Mouse (Mus musculus) cerebellum, adult 9-11 months (tissue): ENCODE data around the gene Pgs1.

ENCODE experiments used
- DNase-seq: peaks from one replicate; pipeline ENCODE4 v3.0.0; 2022

Pgs1 gene

GRCm38 (mm10) chr11:117963091-117963793 is 22.9 kb upstream of the Pgs1 start:
- peak; percentile 89 for DNase-seq

- DNase-seq = no peak
Observed at GRCm38 (mm10) chr11:117963872-117964271, 22.2 kb upstream of the Pgs1 start.

GRCm38 (mm10) chr11:117964294-117964693 is 21.8 kb upstream of the Pgs1 start:
- no peak for DNase-seq

- no peak for DNase-seq
Observed at GRCm38 (mm10) chr11:117965052-117965451, 21.0 kb upstream of the Pgs1 start.

- DNase-seq = no peak
Observed at GRCm38 (mm10) chr11:117965561-117965981, 20.5 kb upstream of the Pgs1 start.

GRCm38 (mm10) chr11:117966506-117967100 is 19.5 kb upstream of the Pgs1 start:
- peak; percentile 78 for DNase-seq

GRCm38 (mm10) chr11:117967249-117968015 is 18.7 kb upstream of the Pgs1 start:
- DNase-seq = peak; percentile 71

- peak; percentile 33 for DNase-seq
Observed at GRCm38 (mm10) chr11:117968016-117968671, 17.9 kb upstream of the Pgs1 start.

- no peak for DNase-seq
Observed at GRCm38 (mm10) chr11:117968716-117969099, 17.4 kb upstream of the Pgs1 start.

GRCm38 (mm10) chr11:117969100-117969944 is 16.8 kb upstream of the Pgs1 start:
- DNase-seq = peak; percentile 74

GRCm38 (mm10) chr11:117969945-117970872 is 15.9 kb upstream of the Pgs1 start, which contains the start of gene Socs3:
TSS of gene Socs3 (minus strand) at chr11:117970047.
- DNase-seq = peak; percentile 80

GRCm38 (mm10) chr11:117971100-117971499 is 15.0 kb upstream of the Pgs1 start:
- no peak for DNase-seq

GRCm38 (mm10) chr11:117971646-117972242 is 14.3 kb upstream of the Pgs1 start:
- no peak for DNase-seq

GRCm38 (mm10) chr11:117972656-117973558 is 13.2 kb upstream of the Pgs1 start:
- DNase-seq = no peak

- DNase-seq = no peak
Observed at GRCm38 (mm10) chr11:117973569-117973968, 12.5 kb upstream of the Pgs1 start.

GRCm38 (mm10) chr11:117974327-117975125 is 11.6 kb upstream of the Pgs1 start:
- no peak for DNase-seq

- no peak for DNase-seq
Observed at GRCm38 (mm10) chr11:117975211-117975967, 10.7 kb upstream of the Pgs1 start.

- DNase-seq = peak; percentile 65
Observed at GRCm38 (mm10) chr11:117976081-117976582, 10.0 kb upstream of the Pgs1 start.
